Mouse (Mus musculus) spleen, postnatal 10 days (tissue): Measurements from ENCODE around the gene E030018B13Rik.

Experiments used
- DNase-seq, 2 experiments: peaks; one replicate each; pipeline ENCODE4 v3.0.0; 2021 to 2022; ENCODE audit warnings: low spot score in 2 of 2

E030018B13Rik gene

GRCm38 (mm10) chr7:63937236-63938065 lies 20.8 kb downstream of the E030018B13Rik start:
- peak; percentile 85 to 91 for DNase-seq

GRCm38 (mm10) chr7:63938066-63938913 lies 21.6 kb downstream of the E030018B13Rik start:
- peak; percentile 82 to 88 for DNase-seq

DNA sequence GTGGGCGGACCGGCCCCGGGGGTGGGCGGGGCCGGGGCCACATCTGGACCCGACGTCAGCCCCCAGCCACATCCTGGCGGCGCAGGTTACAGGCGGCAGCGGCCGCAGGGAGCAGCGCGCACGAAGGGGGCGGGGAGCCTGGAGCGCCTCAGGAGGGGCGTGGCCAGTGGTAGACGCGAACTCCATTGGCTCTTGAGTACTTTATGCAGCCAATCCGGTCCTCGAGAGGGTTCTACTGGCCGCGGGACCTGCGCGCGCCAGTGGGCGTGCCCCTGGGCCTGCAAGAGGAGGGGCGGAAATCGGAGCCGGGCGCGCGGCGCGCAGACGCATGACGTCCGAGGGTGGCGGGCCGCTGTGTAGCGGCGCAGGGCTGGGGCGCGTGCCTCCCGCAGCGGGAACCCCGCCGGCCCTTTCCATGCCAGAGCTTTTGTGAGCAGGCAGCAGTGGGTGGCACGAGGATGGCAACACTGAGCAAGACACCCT lies 22.3 kb downstream of the E030018B13Rik start, which contains the start of gene Klf13:
Gene Klf13 (minus strand): TSS at position 2 of the 483 bp plus-strand sequence.
- DNase-seq = peak; percentile 97 to 98

DNA sequence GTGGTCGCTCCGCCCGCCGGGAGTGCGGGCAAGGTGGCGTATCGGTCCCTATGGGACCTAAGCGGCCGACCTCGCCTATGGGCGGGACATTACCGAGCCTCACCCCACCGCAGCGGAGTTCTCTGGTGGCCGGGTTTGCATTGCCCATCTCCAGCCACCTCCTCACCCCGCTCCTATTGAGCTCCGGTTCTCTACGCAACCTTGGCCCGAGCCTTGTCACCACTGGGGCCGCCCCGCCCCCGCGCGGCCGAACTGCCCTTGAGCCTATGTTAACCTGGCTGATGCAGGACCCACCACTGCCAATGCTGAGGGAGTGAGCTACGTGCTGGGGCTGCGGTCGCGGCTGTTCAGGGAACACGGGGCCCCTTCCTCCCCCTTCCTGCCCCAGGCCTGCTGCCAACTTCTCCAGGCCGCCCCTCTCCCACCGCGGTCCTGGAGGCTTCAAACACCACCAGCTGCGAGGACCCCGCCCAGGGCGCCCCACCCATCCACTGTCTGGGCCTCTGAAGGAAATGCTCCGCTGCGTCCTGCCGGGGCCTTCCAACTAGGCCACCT lies 22.8 kb downstream of the E030018B13Rik start:
- DNase-seq = peak in 1 of 2 experiments; percentile 88

GRCm38 (mm10) chr7:63940321-63940720 lies 23.7 kb downstream of the E030018B13Rik start:
- no peak for DNase-seq

DNA sequence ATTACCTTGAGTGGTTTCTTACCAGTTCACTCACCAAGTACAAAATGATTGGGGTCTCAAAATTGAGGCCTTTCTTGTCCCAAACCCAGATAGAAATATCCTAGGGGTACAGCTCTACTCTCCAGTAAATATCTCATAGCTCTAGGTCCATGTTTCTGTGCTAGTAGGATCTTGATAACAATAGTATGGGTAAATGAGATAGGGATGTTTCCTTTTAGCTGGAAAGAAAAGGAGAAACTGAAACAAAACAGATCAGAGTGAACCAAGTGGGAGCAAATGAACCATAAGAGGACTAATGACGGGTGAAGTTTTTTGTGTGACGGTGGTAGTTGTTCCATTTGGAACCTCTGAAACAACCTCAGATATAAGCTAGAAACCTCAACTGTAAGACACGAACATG lies 24.4 kb downstream of the E030018B13Rik start:
- no peak for DNase-seq

DNA sequence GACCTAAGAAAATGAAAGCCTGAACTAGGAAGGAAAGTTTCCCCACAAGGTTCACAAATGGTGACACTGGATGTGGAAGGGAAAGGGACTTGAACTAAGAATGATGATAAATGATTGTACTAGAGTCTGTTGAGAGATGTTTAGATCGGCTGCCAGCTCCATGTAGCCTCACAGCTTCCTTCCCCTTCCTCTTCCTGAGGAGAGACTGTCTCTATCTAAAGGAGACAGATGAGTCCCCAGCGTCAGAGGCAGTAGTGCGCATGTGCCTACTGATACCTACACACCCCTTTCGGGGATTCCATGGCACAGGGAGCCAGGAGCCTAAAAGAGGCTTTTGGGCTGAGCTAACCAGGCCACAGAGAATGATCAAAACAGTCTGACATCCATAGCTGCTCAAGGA lies 24.8 kb downstream of the E030018B13Rik start:
- peak; percentile 34 to 62 for DNase-seq

DNA sequence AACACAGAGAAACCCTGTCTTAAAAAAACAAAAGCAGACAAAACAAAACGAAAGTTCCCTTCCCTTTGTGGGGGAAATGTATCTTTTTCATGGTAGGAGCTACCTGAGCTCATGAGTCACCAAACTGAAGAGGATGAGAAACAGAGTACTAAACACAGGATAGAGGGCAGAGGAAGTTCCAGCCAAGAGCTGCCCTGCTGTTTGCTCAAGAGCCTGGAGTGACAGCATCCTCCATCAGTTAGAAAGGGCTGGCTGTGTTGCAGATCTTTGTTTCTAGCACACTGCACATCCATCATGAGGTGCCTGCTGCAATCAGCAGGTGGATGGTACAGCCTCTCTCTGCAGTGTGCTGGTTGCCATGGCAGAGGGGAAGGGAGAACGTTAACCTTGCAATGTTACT lies 27.3 kb downstream of the E030018B13Rik start:
- DNase-seq = no peak

DNA sequence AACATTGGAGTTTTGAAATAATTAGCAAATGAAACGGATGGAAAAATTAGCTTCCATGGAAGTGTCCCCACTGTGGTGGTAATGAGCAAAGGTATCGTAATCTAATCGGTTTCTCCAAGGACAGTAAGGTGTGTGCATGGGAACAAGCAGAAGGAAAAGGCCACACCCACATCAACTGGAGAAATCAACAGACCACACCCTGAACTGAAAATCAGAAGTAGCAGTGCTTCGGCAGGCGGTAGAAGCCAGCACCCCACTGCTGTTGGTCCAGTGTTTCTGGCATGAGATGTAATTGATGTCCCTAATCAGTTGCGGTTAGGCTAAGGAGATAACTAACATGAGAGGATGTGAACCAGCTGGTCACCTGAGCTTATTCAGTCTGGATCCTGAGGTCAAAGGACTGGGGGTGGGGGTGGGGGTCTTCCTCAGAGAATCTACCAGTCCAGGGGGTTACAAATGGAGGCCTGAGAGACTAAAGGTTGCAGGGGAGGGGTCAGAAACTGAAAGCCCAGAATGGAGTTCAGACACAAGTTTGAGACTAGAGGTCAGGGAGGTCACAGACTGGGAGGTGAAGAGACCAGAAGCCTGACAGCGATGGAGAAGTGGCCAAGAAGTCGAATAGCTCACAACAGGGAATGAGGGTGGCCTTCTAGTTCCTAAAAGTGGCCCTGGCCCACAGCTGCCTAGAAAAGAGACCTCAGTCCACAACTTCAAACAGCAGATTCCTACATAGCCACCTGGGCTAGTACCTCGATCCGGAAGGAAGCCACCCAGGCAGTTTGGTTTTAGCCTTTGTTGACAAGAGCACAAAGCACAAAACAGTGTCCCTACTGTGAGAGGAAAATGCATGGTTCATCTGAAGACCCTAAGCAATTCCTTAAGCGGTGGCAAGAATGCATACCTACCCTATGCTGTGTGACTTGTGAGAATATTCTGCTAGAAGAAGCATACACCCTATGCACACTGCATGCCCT lies 31.1 kb downstream of the E030018B13Rik start:
- DNase-seq = no peak

DNA sequence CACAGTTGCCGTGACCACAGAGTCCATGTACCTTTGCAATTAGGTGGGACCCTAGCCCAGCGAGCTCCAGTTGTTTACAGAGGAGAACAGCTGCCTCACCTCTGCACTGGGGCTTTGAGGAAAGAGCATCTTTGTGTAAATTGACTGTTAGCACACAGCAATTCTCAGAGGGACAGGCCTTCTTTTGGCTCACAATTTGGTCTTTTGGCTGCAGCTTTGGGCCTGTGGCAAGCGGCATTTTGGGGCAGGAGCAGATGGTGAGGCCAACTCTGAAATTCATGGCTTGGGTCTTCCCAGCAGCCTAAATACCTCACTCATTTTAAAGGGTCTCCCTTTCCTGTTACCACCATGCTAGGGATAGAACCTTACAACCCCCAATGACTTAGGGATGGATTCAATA lies 32.5 kb downstream of the E030018B13Rik start:
- DNase-seq = no peak

DNA sequence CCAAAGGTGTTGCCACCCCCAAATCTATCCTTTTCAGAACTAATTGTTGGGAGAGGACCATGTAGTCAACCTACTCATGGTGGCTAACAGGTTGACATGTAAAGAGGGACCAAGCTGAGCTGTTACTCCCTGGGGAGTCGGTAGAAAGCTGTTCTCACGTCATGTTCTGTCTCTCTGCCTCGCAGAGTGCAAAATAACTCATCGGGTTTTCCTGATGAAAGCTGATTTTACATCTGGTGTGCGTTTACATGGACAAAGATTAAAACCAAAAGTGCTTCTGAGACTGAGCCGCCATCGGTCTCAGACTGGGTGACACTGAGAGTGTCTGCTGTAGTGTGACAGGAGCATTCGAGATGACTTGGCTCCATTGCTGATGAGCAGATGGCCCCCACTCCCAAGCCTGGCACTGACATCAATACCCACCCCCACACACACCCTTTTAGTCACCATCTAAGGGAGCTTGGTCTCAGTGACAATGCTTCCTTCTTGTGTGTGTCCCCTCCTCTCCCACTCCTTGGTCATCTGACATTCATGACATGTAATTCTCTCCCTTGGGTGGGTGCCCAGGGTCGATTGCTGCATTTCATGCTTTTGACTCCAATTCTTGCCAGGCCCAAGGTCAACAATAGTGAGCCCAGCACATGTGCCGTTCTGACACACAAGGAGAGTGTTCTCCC lies 34.4 kb downstream of the E030018B13Rik start:
- DNase-seq = no peak

DNA sequence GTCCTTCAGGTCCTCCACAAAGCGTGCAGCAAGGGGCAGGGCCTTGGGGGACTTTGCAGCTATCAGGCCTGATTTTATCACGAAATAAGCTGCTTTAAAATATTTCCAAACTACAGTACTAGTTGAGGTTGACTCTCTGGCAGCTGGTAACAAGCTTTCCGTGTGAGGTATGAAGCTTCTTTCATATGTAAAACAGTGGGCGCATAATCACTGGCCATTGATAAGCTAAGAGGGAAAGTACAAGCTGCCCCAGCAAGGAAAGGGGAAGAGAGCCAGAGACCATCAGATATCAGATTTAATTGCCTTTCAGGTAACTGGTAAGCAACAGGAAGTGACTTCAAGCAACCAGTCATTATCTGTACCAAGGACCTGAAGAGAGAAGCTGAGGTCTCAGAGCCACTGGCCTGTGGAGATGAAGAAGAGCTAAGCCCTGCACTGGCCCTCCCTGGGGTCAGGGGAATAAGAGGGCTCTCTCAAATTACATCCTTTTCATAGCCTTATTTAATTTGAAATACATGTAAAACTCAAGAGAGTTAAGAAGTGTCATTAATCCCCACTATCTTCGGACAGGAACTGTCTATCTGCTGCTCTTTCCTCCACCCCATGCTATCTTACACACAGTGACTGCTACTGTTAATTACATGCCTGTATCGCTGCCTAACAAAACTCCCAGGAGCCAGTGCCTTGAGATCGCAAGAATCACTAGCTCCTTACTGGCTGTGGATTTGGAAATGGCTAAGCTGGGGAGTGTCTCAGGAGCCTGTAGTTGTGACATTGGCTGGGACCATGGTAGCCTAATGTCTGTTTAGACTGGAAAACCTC lies 35.6 kb downstream of the E030018B13Rik start:
- no peak for DNase-seq

DNA sequence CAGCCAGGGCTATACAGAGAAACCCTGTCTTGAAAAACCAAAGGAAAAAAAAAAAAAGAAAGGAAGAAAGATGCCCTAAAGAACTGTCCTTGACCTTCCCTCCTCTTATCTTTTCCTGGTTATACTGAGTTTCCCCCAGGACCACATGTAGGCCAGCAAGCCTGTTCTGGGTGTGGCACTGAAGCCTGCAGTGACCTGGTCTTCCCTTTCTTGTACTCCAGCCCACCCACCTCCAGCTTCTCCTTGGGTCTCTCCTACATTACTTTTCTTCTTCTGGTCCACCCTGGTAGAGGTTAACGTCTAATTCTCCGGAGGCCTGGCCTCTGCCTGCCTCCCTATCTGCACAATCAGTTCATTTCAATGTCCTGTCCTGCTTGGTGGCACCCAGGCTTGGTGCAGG lies 38.8 kb downstream of the E030018B13Rik start:
- DNase-seq = no peak

DNA sequence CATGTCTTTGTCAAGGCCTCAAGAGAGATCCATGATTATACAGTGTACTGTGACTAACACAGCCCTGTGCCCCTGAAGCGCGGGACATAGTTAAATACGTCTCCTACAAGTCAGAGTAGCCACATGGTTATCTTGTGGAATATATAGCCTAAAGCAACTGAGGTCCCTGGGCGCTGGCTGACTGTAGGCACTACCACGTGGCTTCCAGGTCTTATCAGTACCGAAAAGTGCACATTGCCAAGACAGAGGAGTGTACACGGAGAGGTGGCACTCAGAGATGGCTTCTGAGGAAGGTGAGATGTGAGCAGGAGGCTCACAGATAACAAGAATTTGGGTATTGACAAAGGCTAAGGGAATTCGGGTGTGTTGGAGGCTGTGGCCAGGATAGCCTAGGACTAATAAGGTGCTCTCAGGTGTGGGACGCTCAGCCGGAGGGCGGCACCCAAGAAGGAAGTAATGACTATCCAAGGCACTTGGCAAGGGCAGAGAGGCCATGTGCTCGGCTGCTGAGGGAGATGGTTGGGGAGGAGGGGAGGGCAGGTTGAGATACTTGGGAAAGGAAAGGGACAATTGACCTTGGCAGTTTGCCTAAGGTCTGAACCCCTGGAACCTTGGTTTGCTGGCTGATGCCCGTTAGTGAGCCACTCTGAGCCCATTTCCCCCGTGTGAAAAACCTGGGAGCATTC lies 39.6 kb downstream of the E030018B13Rik start:
- DNase-seq = peak in 1 of 2 experiments; percentile 66

DNA sequence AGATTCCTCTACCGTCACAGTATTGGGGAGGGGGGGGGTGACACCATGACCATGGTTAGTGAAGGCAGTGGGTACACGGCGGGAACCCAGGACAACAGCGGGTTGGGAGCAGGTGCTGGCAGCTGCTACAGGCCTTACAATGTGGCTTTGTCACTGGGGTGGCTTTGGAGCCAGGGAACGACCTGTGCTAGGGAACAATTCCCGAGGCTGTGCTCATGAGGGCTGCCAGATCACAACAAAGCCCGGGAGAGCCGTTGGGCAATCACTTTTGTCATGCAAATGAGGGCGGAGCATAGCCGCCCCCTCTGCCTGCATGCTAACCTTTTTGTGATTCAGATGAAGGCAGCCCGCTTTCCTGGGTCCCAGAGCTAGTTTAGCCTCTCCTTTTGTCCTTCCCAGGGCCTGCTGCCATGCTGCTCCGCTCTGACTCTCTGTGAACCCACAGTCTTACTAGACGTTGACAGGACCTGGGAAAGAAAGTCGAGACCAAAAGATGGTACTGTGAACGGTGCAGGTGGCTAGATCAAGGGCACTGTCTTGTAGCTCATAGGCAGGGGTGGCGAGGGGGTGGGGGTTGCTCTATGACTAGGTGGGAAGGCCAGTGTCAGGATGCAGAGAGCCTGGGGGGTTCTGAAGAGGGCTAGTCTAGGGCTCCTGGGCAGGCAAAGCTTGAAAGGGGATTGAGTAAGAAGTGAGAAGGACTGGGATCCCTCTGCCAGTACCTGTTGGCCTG lies 40.5 kb downstream of the E030018B13Rik start:
- no peak for DNase-seq

GRCm38 (mm10) chr7:63957872-63958640 lies 41.4 kb downstream of the E030018B13Rik start:
- no peak for DNase-seq

GRCm38 (mm10) chr7:63963632-63964031 lies 47.0 kb downstream of the E030018B13Rik start:
- DNase-seq = no peak
